Mouse (Mus musculus) adrenal gland, adult 18-20 months (tissue): ENCODE measurements around the gene Krtap10-4. TPM values are rescaled to one million over a fixed set of nuclear protein-coding genes. Genes with fewer than 3 reads are reported as not detected.
"Not testable (repeated sequence)": the region's sequence is repeated elsewhere in the genome, so short reads cannot be mapped to it uniquely, and the experiment has no call there.

Experiments
- DNase-seq, 2 experiments: peaks; one replicate each; pipeline ENCODE4 v3.0.0; 2021 to 2022; ENCODE audit warnings: low spot score in 2 of 2
- total RNA-seq, 2 experiments: library from RNA; stranded (reverse); gene quantifications; 1 replicate in 1 of 2; 2 replicates in 1 of 2; pipeline ENCODE4 v1.2.3; 2021

Gene Krtap10-4
- total RNA-seq, 2 experiments from 2014 or later, result not detected

DNA sequence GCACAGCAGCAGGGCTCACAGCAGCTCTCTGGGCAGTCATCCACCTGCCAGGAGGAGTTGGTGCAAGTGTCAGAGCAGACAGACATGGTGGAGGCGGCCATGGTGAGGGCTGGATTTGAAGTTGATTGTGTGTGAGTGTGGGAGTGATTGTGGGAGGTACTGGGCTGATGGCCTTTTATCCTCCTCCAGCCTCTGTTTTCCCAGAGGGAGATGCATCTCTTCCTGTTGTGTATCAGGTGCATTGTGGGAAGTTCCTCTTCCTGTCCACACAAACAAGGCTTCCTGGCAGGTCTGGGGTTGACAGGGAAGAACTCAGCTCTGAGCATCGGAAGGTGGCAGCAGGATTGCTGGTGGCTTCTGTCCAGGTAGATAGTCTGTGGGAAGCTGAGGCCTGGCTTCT lies 31.9 kb downstream of the Krtap10-4 start, which contains the start of gene Gm9639:
Gm9639 (minus strand) TSS at position 101 of the 400 bp plus-strand sequence.
- DNase-seq, result no peak

- no peak for DNase-seq
These were observed 38.3 kb downstream of the Krtap10-4 start for GRCm38 (mm10) chr10:77788621-77789020.

DNA sequence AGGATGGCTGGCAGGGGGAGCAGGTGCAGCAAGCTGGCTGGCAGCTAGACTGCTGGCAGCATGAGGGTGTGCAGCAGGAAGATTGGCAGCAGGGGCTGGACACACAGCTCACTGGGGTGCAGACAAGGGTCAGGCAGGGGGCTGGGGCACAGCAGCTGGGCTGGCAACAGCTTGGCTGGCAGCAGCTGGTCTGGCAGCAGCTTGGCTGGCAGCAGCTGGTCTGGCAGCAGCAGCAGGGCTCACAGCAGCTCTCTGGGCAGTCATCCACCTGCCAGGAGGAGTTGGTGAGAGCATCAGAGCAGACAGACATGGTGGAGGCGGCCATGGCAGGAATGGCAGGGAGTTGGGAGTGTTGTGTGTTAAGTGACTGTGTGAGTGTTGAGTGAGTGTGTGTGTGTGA lies 39.0 kb downstream of the Krtap10-4 start, which contains the start of gene Gm7137:
Gm7137 (minus strand) TSS at position 325 of the 400 bp plus-strand sequence.
- not testable (repeated sequence) for DNase-seq

DNA sequence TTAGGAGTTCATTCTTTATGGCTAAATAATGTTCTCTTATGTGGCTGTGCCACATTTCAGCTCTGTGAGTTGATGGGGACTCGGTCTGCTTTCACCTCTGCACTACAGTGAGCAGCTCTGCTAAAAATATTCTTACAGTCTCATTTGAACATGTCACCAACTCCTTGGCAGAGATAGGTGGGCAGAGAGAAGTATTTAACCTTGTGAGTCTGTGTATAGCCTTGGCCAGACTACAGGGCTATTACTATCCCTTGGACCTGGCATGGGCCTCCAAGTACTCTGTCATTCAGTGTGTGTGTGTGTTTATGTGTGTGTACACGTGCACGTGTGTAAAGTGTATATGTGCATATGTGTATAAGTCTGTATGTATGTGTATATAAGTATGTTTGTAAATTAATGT lies 43.5 kb downstream of the Krtap10-4 start:
- DNase-seq, result not testable (repeated sequence)

GRCm38 (mm10) chr10:77782442-77782841 lies 44.5 kb downstream of the Krtap10-4 start, which contains the start of gene Gm3250:
Gm3250 (minus strand) TSS chr10:77782542.
- DNase-seq, result not testable (repeated sequence)

DNA sequence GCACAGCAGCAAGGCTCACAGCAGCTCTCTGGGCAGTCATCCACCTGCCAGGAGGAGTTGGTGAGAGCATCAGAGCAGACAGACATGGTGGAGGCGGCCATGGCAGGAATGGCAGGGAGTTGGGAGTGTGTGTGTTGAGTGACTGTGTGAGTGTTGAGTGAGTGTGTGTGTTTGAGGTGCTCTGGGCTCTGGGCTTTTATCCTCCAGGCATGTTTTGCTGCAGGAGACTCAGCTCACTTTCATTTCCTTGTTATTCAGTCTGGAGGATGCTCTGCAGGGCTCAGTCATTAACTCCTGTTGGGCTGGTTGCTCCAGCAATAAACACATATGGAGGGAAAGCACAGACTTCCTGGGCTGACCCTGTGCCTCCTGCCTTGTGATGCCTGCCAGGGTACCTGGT lies 50.1 kb downstream of the Krtap10-4 start, which contains the start of gene Gm7138:
Gm7138 (minus strand) TSS at position 101 of the 400 bp plus-strand sequence.
- not testable (repeated sequence) for DNase-seq

Other genes with a start within 250 kb of the Krtap10-4 start
- gene Pttg1ip, start 245.4 kb downstream of the Krtap10-4 start, total RNA-seq, result 100 to 1,000 TPM; 175 to 203 TPM
- 10 to 100 TPM; 91.8 to 98.8 TPM for gene Sumo3, start 221.0 kb downstream of the Krtap10-4 start, total RNA-seq
- 10 to 100 TPM; 13.1 to 17.1 TPM for gene Gm49325, start 220.9 kb downstream of the Krtap10-4 start, total RNA-seq
- 10 to 100 TPM; 67.2 to 74.1 TPM for gene Ube2g2, start 204.8 kb downstream of the Krtap10-4 start, total RNA-seq
- gene Tspear, start 140.5 kb downstream of the Krtap10-4 start, total RNA-seq, result under 1 TPM; 0.27 to 0.51 TPM
- gene Gm19402, start 136.3 kb downstream of the Krtap10-4 start, total RNA-seq, result not detected
- not detected for gene Gm9508, start 129.9 kb downstream of the Krtap10-4 start, total RNA-seq
- gene Gm10272, start 120.5 kb downstream of the Krtap10-4 start, total RNA-seq, result not detected
- not detected for gene Gm10024, start 115.6 kb downstream of the Krtap10-4 start, total RNA-seq
- gene Gm10142, start 111.3 kb downstream of the Krtap10-4 start, total RNA-seq, result not detected
- not detected for gene Krtap12-1, start 106.5 kb downstream of the Krtap10-4 start, total RNA-seq
- not detected for gene Gm10100, start 100.6 kb downstream of the Krtap10-4 start, total RNA-seq
- not detected for gene Gm18596, start 84.5 kb downstream of the Krtap10-4 start, total RNA-seq
- not detected for gene Gm9736, start 75.7 kb downstream of the Krtap10-4 start, total RNA-seq
- gene Gm3233, start 67.4 kb downstream of the Krtap10-4 start, total RNA-seq, result not detected
- not detected for gene Gm3238, start 55.8 kb downstream of the Krtap10-4 start, total RNA-seq
- not detected for gene Gm7138, start 50.2 kb downstream of the Krtap10-4 start, total RNA-seq
- not detected for gene Gm3250, start 44.6 kb downstream of the Krtap10-4 start, total RNA-seq
- not detected for gene Gm7137, start 38.9 kb downstream of the Krtap10-4 start, total RNA-seq
- not detected for gene Gm9639, start 32.0 kb downstream of the Krtap10-4 start, total RNA-seq
- gene Gm19668, start 28.0 kb downstream of the Krtap10-4 start, total RNA-seq, result not detected
- not detected for gene Gm9507, start 15.3 kb downstream of the Krtap10-4 start, total RNA-seq
- not detected for gene Gm2696, start 12.4 kb downstream of the Krtap10-4 start, total RNA-seq
- not detected for gene Krtap10-10, start 8.9 kb upstream of the Krtap10-4 start, total RNA-seq
- gene Gm36176, start 19.7 kb upstream of the Krtap10-4 start, total RNA-seq, result not detected
- gene Gm10318, start 25.8 kb upstream of the Krtap10-4 start, total RNA-seq, result not detected
- gene Gm3285, start 34.9 kb upstream of the Krtap10-4 start, total RNA-seq, result not detected
- gene Lrrc3, start 75.4 kb upstream of the Krtap10-4 start, total RNA-seq, result 1 to 10 TPM; 3.9 to 6.8 TPM
- gene Trpm2, start 143.5 kb upstream of the Krtap10-4 start, total RNA-seq, result 1 to 10 TPM; 5.2 to 5.9 TPM
- 10 to 100 TPM; 17.9 to 21.1 TPM for gene 1810043G02Rik, start 151.4 kb upstream of the Krtap10-4 start, total RNA-seq
- 100 to 1,000 TPM; 137 to 283 TPM for gene Pfkl, start 183.0 kb upstream of the Krtap10-4 start, total RNA-seq
- 10 to 100 TPM in 1 of 2 experiments, 1 to 10 TPM in 1; 4.4 to 24.4 TPM for gene Dnmt3l, start 214.9 kb upstream of the Krtap10-4 start, total RNA-seq
- not detected for gene Aire, start 216.5 kb upstream of the Krtap10-4 start, total RNA-seq
- 10 to 100 TPM; 13.2 to 18.2 TPM for gene Icosl, start 242.2 kb upstream of the Krtap10-4 start, total RNA-seq